Mouse (Mus musculus) limb, embryonic 10.5 days (tissue): ENCODE results near the gene 9130230L23Rik. TPM values are rescaled to one million over a fixed set of nuclear protein-coding genes. Genes with fewer than 3 reads are reported as not detected.
"Not testable (repeated sequence)": the region's sequence is repeated elsewhere in the genome, so short reads cannot be mapped to it uniquely, and the experiment has no call there.

Source experiments
- DNase-seq: peaks from one replicate; pipeline ENCODE4 v3.0.0-alpha.2; 2017; ENCODE audit warnings: low spot score
- H3K27ac ChIP-seq: fragments of 300-500 bp; sonication (generic); 2 replicates; pipeline ENCODE4 v1.5.1; 2016; ENCODE audit warnings: mild to moderate bottlenecking
- H3K27me3 ChIP-seq: fragments of 300-500 bp; sonication (generic); 2 replicates; pipeline ENCODE4 v1.6.1; 2016; ENCODE audit warnings: low read depth, mild to moderate bottlenecking; ENCODE audit not compliant: poor library complexity, severe bottlenecking
- H3K36me3 ChIP-seq: fragments of 300-500 bp; sonication (generic); 2 replicates; pipeline ENCODE4 v1.6.1; 2016; ENCODE audit warnings: mild to moderate bottlenecking, moderate library complexity
- H3K4me1 ChIP-seq: fragments of 300-500 bp; sonication (generic); 2 replicates; pipeline ENCODE4 v1.6.1; 2016
- H3K4me3 ChIP-seq: fragments of 300-500 bp; sonication (generic); 2 replicates; pipeline ENCODE4 v1.5.1; 2016; ENCODE audit warnings: mild to moderate bottlenecking, moderate library complexity
- H3K9me3 ChIP-seq: fragments of 300-500 bp; sonication (generic); replicated peaks from 2 replicates; pipeline ENCODE4 v1.6.1; 2016; ENCODE audit warnings: mild to moderate bottlenecking
- WGBS: fragments of 180-500 bp; shearing (Covaris S2); methylation state at CpG from one replicate; pipeline ENCODE4 v1.1.7; 2016; 5-methylcytosine and 5-hydroxymethylcytosine counted together
- polyA plus RNA-seq: library from polyadenylated mRNA; unstranded; fragments of >200 nt; fragmentation: Nextera tagmentation; extraction: Ambion mirVana; gene quantifications from 2 replicates; pipeline ENCODE4 v1.2.1, GENCODE M21; 2016

9130230L23Rik gene
- polyA plus RNA-seq, 1 experiment from 2014 or later = 0.10 TPM

- Histone ChIP-seq H3K4me1 (peaks cover 17% of the 10 kb centered on the region), H3K27ac (no peak overlapping the region), H3K4me3 (no peak overlapping the region), H3K36me3 (no peaks in the 10 kb centered on the region), H3K9me3 (no peaks in the 10 kb centered on the region), H3K27me3 (no peaks in the 10 kb centered on the region)
- DNase-seq = no peak
Measured at GRCm38 (mm10) chr5:65997813-65998212, 6.3 kb downstream of the 9130230L23Rik start.

- Histone ChIP-seq H3K4me3 (no peak overlapping the region), H3K4me1 (0 out of 2 replicates have a peak, but pooled peaks cover 3% of the 10 kb centered on the region), H3K9me3 (no peaks in the 10 kb centered on the region), H3K27ac (no peak overlapping the region), H3K36me3 (no peaks in the 10 kb centered on the region), H3K27me3 (no peaks in the 10 kb centered on the region)
- DNase-seq = no peak
- WGBS = 79% methylated on average over 6 of the region's 6 CpGs
Measured at GRCm38 (mm10) chr5:65994643-65995042, 9.4 kb downstream of the 9130230L23Rik start.

- 83% methylated on average over 2 of the region's 2 CpGs for WGBS
- no peak overlapping the region for H3K4me3 ChIP-seq
- H3K36me3 ChIP-seq = no peaks in the 10 kb centered on the region
- 0 out of 2 replicates have a peak, but pooled peaks cover 6% of the 10 kb centered on the region for H3K4me1 ChIP-seq
- H3K27me3 ChIP-seq = no peaks in the 10 kb centered on the region
- no peak for DNase-seq
- H3K27ac ChIP-seq = no peak overlapping the region
- H3K9me3 ChIP-seq = no peaks in the 10 kb centered on the region
Measured at GRCm38 (mm10) chr5:65991191-65991590, 12.9 kb downstream of the 9130230L23Rik start.

GRCm38 (mm10) chr5:65987004-65987403 lies 17.1 kb downstream of the 9130230L23Rik start:
- not testable (repeated sequence) for H3K9me3 ChIP-seq, H3K27me3 ChIP-seq, H3K4me1 ChIP-seq, H3K4me3 ChIP-seq, DNase-seq, H3K36me3 ChIP-seq, H3K27ac ChIP-seq
- WGBS = 75% methylated on average over 3 of the region's 3 CpGs

GRCm38 (mm10) chr5:65986426-65986825 lies 17.7 kb downstream of the 9130230L23Rik start:
- Histone ChIP-seq H3K27me3 (no peaks in the 10 kb centered on the region), H3K9me3 (no peaks in the 10 kb centered on the region), H3K27ac (no peak overlapping the region), H3K4me1 (0 out of 2 replicates have a peak, but pooled peaks cover 3% of the 10 kb centered on the region), H3K4me3 (no peak overlapping the region), H3K36me3 (no peaks in the 10 kb centered on the region)
- DNase-seq = no peak
- 95% methylated on average over 5 of the region's 5 CpGs for WGBS

GRCm38 (mm10) chr5:65975731-65976130 lies 28.4 kb downstream of the 9130230L23Rik start:
- Histone ChIP-seq H3K27me3 (no peaks in the 10 kb centered on the region), H3K9me3 (no peaks in the 10 kb centered on the region), H3K4me3 (no peak overlapping the region), H3K36me3 (no peaks in the 10 kb centered on the region), H3K27ac (no peak overlapping the region), H3K4me1 (no peaks in the 10 kb centered on the region; the same call in 1 of the 2 replicates)
- no peak for DNase-seq
- WGBS = 87% methylated on average over 13 of the region's 13 CpGs

GRCm38 (mm10) chr5:65973189-65973588 lies 30.9 kb downstream of the 9130230L23Rik start:
- H3K36me3 ChIP-seq = no peaks in the 10 kb centered on the region
- no peak for DNase-seq
- no peaks in the 10 kb centered on the region; the same call in 1 of the 2 replicates for H3K4me1 ChIP-seq
- no peaks in the 10 kb centered on the region for H3K27me3 ChIP-seq
- no peaks in the 10 kb centered on the region for H3K9me3 ChIP-seq
- no peak overlapping the region for H3K27ac ChIP-seq
- H3K4me3 ChIP-seq = no peak overlapping the region
- WGBS = 85% methylated on average over 2 of the region's 2 CpGs

GRCm38 (mm10) chr5:65968004-65968403 lies 36.1 kb downstream of the 9130230L23Rik start:
- DNase-seq = no peak
- Histone ChIP-seq H3K36me3 (no peaks in the 10 kb centered on the region), H3K27me3 (no peaks in the 10 kb centered on the region; the same call in 1 of the 2 replicates), H3K27ac (no peak overlapping the region), H3K4me3 (no peak overlapping the region), H3K4me1 (peaks cover 13% of the 10 kb centered on the region), H3K9me3 (no peaks in the 10 kb centered on the region)
- 89% methylated on average over 3 of the region's 3 CpGs for WGBS

- H3K36me3 ChIP-seq = no peaks in the 10 kb centered on the region
- H3K4me3 ChIP-seq = no peak overlapping the region
- DNase-seq = no peak
- H3K27me3 ChIP-seq = no peaks in the 10 kb centered on the region; the same call in 1 of the 2 replicates
- WGBS = 61% methylated on average over 12 of the region's 12 CpGs
- no peaks in the 10 kb centered on the region for H3K9me3 ChIP-seq
- no peak overlapping the region for H3K27ac ChIP-seq
- H3K4me1 ChIP-seq = peaks cover 13% of the 10 kb centered on the region
Measured at GRCm38 (mm10) chr5:65967091-65967490, 37.0 kb downstream of the 9130230L23Rik start.

GRCm38 (mm10) chr5:65965771-65966279 lies 38.3 kb downstream of the 9130230L23Rik start:
- no peak overlapping the region for H3K4me3 ChIP-seq
- H3K27ac ChIP-seq = no peak overlapping the region
- peaks cover 13% of the 10 kb centered on the region for H3K4me1 ChIP-seq
- 59% methylated on average over 7 of the region's 7 CpGs for WGBS
- H3K27me3 ChIP-seq = no peaks in the 10 kb centered on the region; the same call in 1 of the 2 replicates
- no peaks in the 10 kb centered on the region for H3K9me3 ChIP-seq
- no peaks in the 10 kb centered on the region for H3K36me3 ChIP-seq
- DNase-seq = no peak

- Histone ChIP-seq H3K36me3 (no peaks in the 10 kb centered on the region), H3K27me3 (no peaks in the 10 kb centered on the region; the same call in 1 of the 2 replicates), H3K9me3 (no peaks in the 10 kb centered on the region), H3K4me1 (peaks cover 13% of the 10 kb centered on the region), H3K4me3 (no peak overlapping the region), H3K27ac (no peak overlapping the region)
- DNase-seq = no peak
- WGBS = 88% methylated on average over 5 of the region's 5 CpGs
Measured at GRCm38 (mm10) chr5:65963291-65963690, 40.8 kb downstream of the 9130230L23Rik start.

GRCm38 (mm10) chr5:65960597-65960950 lies 43.5 kb downstream of the 9130230L23Rik start:
- no peak for DNase-seq
- H3K9me3 ChIP-seq = no peaks in the 10 kb centered on the region

GRCm38 (mm10) chr5:65959893-65960596 lies 44.0 kb downstream of the 9130230L23Rik start:
- WGBS = 70% methylated on average over 5 of the region's 5 CpGs
- H3K4me1 ChIP-seq = peaks cover 7% of the 10 kb centered on the region
- no peak overlapping the region for H3K4me3 ChIP-seq
- H3K27me3 ChIP-seq = no peaks in the 10 kb centered on the region
- no peak overlapping the region for H3K27ac ChIP-seq
- DNase-seq = no peak
- no peaks in the 10 kb centered on the region for H3K36me3 ChIP-seq
- H3K9me3 ChIP-seq = no peaks in the 10 kb centered on the region

More at GRCm38 (mm10) chr5:65960597-65960950, 43.5 kb downstream of the 9130230L23Rik start:
- Histone ChIP-seq H3K4me3 (no peak overlapping the region), H3K27ac (no peak overlapping the region), H3K36me3 (no peaks in the 10 kb centered on the region), H3K4me1 (peaks cover 5% of the 10 kb centered on the region), H3K27me3 (no peaks in the 10 kb centered on the region)
- WGBS = 89% methylated on average over 11 of the region's 11 CpGs
